Mouse (Mus musculus) NIH3T3 (cell line): Measurements from ENCODE around the gene Soat1.
A peak's percentile ranks its signal among the peaks of the same experiment; 100 is the strongest.

Experiments used
- DNase-seq: peaks from one replicate; pipeline ENCODE4 v3.0.0-alpha.2; 2012; ENCODE audit warnings: low read depth

The Soat1 gene

GRCm38 (mm10) chr1:156464963-156465362 is 9.2 kb downstream of the Soat1 start:
- DNase-seq, result no peak

GRCm38 (mm10) chr1:156463981-156464853 is 9.9 kb downstream of the Soat1 start:
- DNase-seq, result no peak

GRCm38 (mm10) chr1:156462273-156462991 is 11.7 kb downstream of the Soat1 start:
- no peak for DNase-seq

GRCm38 (mm10) chr1:156461036-156461435 is 13.1 kb downstream of the Soat1 start:
- DNase-seq, result no peak

- DNase-seq, result no peak
These were observed 13.9 kb downstream of the Soat1 start for GRCm38 (mm10) chr1:156460216-156460615.

- no peak for DNase-seq
These were observed 14.4 kb downstream of the Soat1 start for GRCm38 (mm10) chr1:156459690-156460089.

GRCm38 (mm10) chr1:156458391-156459060 is 15.6 kb downstream of the Soat1 start:
- DNase-seq, result no peak

GRCm38 (mm10) chr1:156455005-156455758 is 18.9 kb downstream of the Soat1 start:
- DNase-seq, result no peak

- peak; percentile 42 for DNase-seq
These were observed 19.7 kb downstream of the Soat1 start for GRCm38 (mm10) chr1:156454384-156454783.

- DNase-seq, result no peak
These were observed 20.3 kb downstream of the Soat1 start for GRCm38 (mm10) chr1:156453876-156454275.

GRCm38 (mm10) chr1:156450478-156450877 is 23.7 kb downstream of the Soat1 start:
- peak; percentile 73 for DNase-seq

GRCm38 (mm10) chr1:156449691-156450090 is 24.4 kb downstream of the Soat1 start:
- DNase-seq, result no peak

- no peak for DNase-seq
These were observed 25.0 kb downstream of the Soat1 start for GRCm38 (mm10) chr1:156449089-156449488.

GRCm38 (mm10) chr1:156445049-156445448 is 29.1 kb downstream of the Soat1 start:
- no peak for DNase-seq

- peak; percentile 36 for DNase-seq
These were observed 31.4 kb downstream of the Soat1 start for GRCm38 (mm10) chr1:156442776-156443175.

- DNase-seq, result no peak
These were observed 31.9 kb downstream of the Soat1 start for GRCm38 (mm10) chr1:156442266-156442665.

- DNase-seq, result no peak
These were observed 36.4 kb downstream of the Soat1 start for GRCm38 (mm10) chr1:156437726-156438125.

- DNase-seq, result no peak
These were observed 37.0 kb downstream of the Soat1 start for GRCm38 (mm10) chr1:156437016-156437708.

GRCm38 (mm10) chr1:156433497-156433896 is 40.6 kb downstream of the Soat1 start:
- DNase-seq, result no peak

GRCm38 (mm10) chr1:156432498-156432897 is 41.6 kb downstream of the Soat1 start:
- DNase-seq, result no peak

GRCm38 (mm10) chr1:156428434-156428833 is 45.7 kb downstream of the Soat1 start:
- DNase-seq, result no peak
